Mouse (Mus musculus) heart, embryonic 16.5 days (tissue): ENCODE data around the gene Donson. TPM values are rescaled to one million over a fixed set of nuclear protein-coding genes. Genes with fewer than 3 reads are reported as not detected.

Source experiments
- ATAC-seq: fragments of 200-750 bp; cut with Nextera tagmentation; replicated peaks from 2 replicates; pipeline ENCODE4 v1.8.0; 2017; ENCODE audit warnings: moderate number of reproducible peaks; ENCODE audit not compliant: insufficient read depth, low FRiP score; ENCODE audit errors: extremely low read depth
- H3K27ac ChIP-seq: fragments of 300-500 bp; sonication (generic); 2 replicates; pipeline ENCODE4 v1.5.1; 2014; ENCODE audit warnings: mild to moderate bottlenecking, low read length, control low read depth, moderate library complexity
- H3K27me3 ChIP-seq: fragments of 300-500 bp; sonication (generic); 2 replicates; pipeline ENCODE4 v1.6.1; 2014; ENCODE audit warnings: low read length, mixed read lengths; ENCODE audit not compliant: control insufficient read depth, insufficient read depth
- H3K36me3 ChIP-seq: fragments of 300-500 bp; sonication (generic); 2 replicates; pipeline ENCODE4 v1.6.1; 2014; ENCODE audit not compliant: control insufficient read depth, insufficient read depth
- H3K4me1 ChIP-seq: fragments of 300-500 bp; sonication (generic); 2 replicates; pipeline ENCODE4 v1.6.1; 2014; ENCODE audit warnings: low read length, mixed read lengths; ENCODE audit not compliant: control insufficient read depth, insufficient read depth
- H3K4me2 ChIP-seq: fragments of 300-500 bp; sonication (generic); 2 replicates; pipeline ENCODE4 v1.6.1; 2014; ENCODE audit warnings: low read depth, mild to moderate bottlenecking, control low read depth, low read length
- H3K4me3 ChIP-seq: fragments of 300-500 bp; sonication (generic); 2 replicates; pipeline ENCODE4 v1.5.1; 2014; ENCODE audit warnings: mild to moderate bottlenecking, control low read depth, low read length
- H3K9ac ChIP-seq: fragments of 300-500 bp; sonication (generic); 2 replicates; pipeline ENCODE4 v1.6.1; 2014; ENCODE audit warnings: low read length, control low read depth
- H3K9me3 ChIP-seq: fragments of 300-500 bp; sonication (generic); replicated peaks from 2 replicates; pipeline ENCODE4 v1.6.1; 2016; ENCODE audit warnings: low read length; ENCODE audit not compliant: control insufficient read depth
- WGBS: fragments of 180-500 bp; shearing (Covaris S2); extraction: QIAGEN DNeasy Blood & Tissue Kit; methylation state at CpG from one replicate; pipeline ENCODE4 v1.1.7; 2014; 5-methylcytosine and 5-hydroxymethylcytosine counted together
- polyA plus RNA-seq: library from polyadenylated mRNA; unstranded; fragments of >200 nt; fragmentation: Nextera tagmentation; extraction: Ambion mirVana; gene quantifications from 2 replicates; pipeline ENCODE4 v1.2.1, GENCODE M21; 2015

The Donson gene
- polyA plus RNA-seq, 1 experiment from 2014 or later = 10.8 TPM

- Histone ChIP-seq H3K4me2 (no peak overlapping the region), H3K27me3 (no peaks in the 10 kb centered on the region), H3K4me1 (no peaks in the 10 kb centered on the region), H3K9me3 (no peaks in the 10 kb centered on the region), H3K4me3 (no peak overlapping the region), H3K36me3 (peaks cover 55% of the 10 kb centered on the region), H3K9ac (no peak overlapping the region), H3K27ac (no peak overlapping the region)
- WGBS = 95% methylated on average over 2 of the region's 2 CpGs
- no peak for ATAC-seq
Measured at GRCm38 (mm10) chr16:91639636-91640035, 48.9 kb downstream of the Donson start.

GRCm38 (mm10) chr16:91639161-91639560 lies 49.4 kb downstream of the Donson start:
- H3K4me2 ChIP-seq = no peak overlapping the region
- H3K9me3 ChIP-seq = no peaks in the 10 kb centered on the region
- no peak overlapping the region for H3K9ac ChIP-seq
- H3K27me3 ChIP-seq = no peaks in the 10 kb centered on the region
- H3K27ac ChIP-seq = no peak overlapping the region
- 91% methylated on average over 5 of the region's 5 CpGs for WGBS
- no peaks in the 10 kb centered on the region for H3K4me1 ChIP-seq
- peaks cover 55% of the 10 kb centered on the region for H3K36me3 ChIP-seq
- ATAC-seq = no peak
- no peak overlapping the region for H3K4me3 ChIP-seq

- peaks cover 59% of the 10 kb centered on the region for H3K36me3 ChIP-seq
- H3K27ac ChIP-seq = no peak overlapping the region
- no peak overlapping the region for H3K4me2 ChIP-seq
- H3K4me3 ChIP-seq = no peak overlapping the region
- 82% methylated on average over 12 of the region's 12 CpGs for WGBS
- ATAC-seq = no peak
- no peak overlapping the region for H3K9ac ChIP-seq
- H3K9me3 ChIP-seq = no peaks in the 10 kb centered on the region
- H3K27me3 ChIP-seq = no peaks in the 10 kb centered on the region
- no peaks in the 10 kb centered on the region for H3K4me1 ChIP-seq
Measured at GRCm38 (mm10) chr16:91633641-91634040, 54.9 kb downstream of the Donson start.

- no peaks in the 10 kb centered on the region for H3K27me3 ChIP-seq
- ATAC-seq = no peak
- H3K9ac ChIP-seq = no peak overlapping the region
- 96% methylated on average over 7 of the region's 7 CpGs for WGBS
- no peak overlapping the region for H3K4me2 ChIP-seq
- no peak overlapping the region for H3K4me3 ChIP-seq
- H3K36me3 ChIP-seq = peaks cover 56% of the 10 kb centered on the region
- H3K9me3 ChIP-seq = no peaks in the 10 kb centered on the region
- no peak overlapping the region for H3K27ac ChIP-seq
- no peaks in the 10 kb centered on the region for H3K4me1 ChIP-seq
Measured at GRCm38 (mm10) chr16:91632940-91633339, 55.6 kb downstream of the Donson start.

- H3K27me3 ChIP-seq = no peaks in the 10 kb centered on the region
- peaks cover 55% of the 10 kb centered on the region for H3K36me3 ChIP-seq
- H3K9me3 ChIP-seq = no peaks in the 10 kb centered on the region
- H3K4me1 ChIP-seq = no peaks in the 10 kb centered on the region
- H3K4me3 ChIP-seq = no peak overlapping the region
- ATAC-seq = no peak
- no peak overlapping the region for H3K9ac ChIP-seq
- 65% methylated on average over 5 of the region's 5 CpGs for WGBS
- no peak overlapping the region for H3K27ac ChIP-seq
- H3K4me2 ChIP-seq = no peak overlapping the region
Measured at GRCm38 (mm10) chr16:91632439-91632838, 56.1 kb downstream of the Donson start.

- ATAC-seq = no peak
- H3K36me3 ChIP-seq = peaks cover 43% of the 10 kb centered on the region
Measured at GRCm38 (mm10) chr16:91630584-91630983, 58.0 kb downstream of the Donson start.

GRCm38 (mm10) chr16:91629749-91630148 lies 58.8 kb downstream of the Donson start:
- Histone ChIP-seq H3K9ac (no peak overlapping the region), H3K4me3 (no peak overlapping the region), H3K27ac (no peak overlapping the region), H3K4me1 (no peaks in the 10 kb centered on the region), H3K36me3 (peaks cover 42% of the 10 kb centered on the region), H3K4me2 (no peak overlapping the region), H3K9me3 (no peaks in the 10 kb centered on the region), H3K27me3 (no peaks in the 10 kb centered on the region)
- ATAC-seq = no peak
- 89% methylated on average over 4 of the region's 4 CpGs for WGBS

More at GRCm38 (mm10) chr16:91630584-91630983, 58.0 kb downstream of the Donson start:
- no peaks in the 10 kb centered on the region for H3K4me1 ChIP-seq
- H3K9ac ChIP-seq = no peak overlapping the region
- H3K4me2 ChIP-seq = no peak overlapping the region
- H3K27me3 ChIP-seq = no peaks in the 10 kb centered on the region
- H3K4me3 ChIP-seq = no peak overlapping the region
- H3K9me3 ChIP-seq = no peaks in the 10 kb centered on the region
- 57% methylated on average over 1 of the region's 1 CpGs for WGBS
- H3K27ac ChIP-seq = no peak overlapping the region

- H3K4me3 ChIP-seq = no peak overlapping the region
- no peak for ATAC-seq
- H3K9me3 ChIP-seq = no peaks in the 10 kb centered on the region
- no peak overlapping the region for H3K27ac ChIP-seq
- H3K27me3 ChIP-seq = no peaks in the 10 kb centered on the region
- no peak overlapping the region for H3K4me2 ChIP-seq
- H3K9ac ChIP-seq = no peak overlapping the region
- 94% methylated on average over 3 of the region's 3 CpGs for WGBS
- H3K36me3 ChIP-seq = peaks cover 42% of the 10 kb centered on the region
- H3K4me1 ChIP-seq = no peaks in the 10 kb centered on the region
Measured at GRCm38 (mm10) chr16:91628673-91629072, 59.9 kb downstream of the Donson start.

GRCm38 (mm10) chr16:91627831-91628230 lies 60.7 kb downstream of the Donson start:
- no peaks in the 10 kb centered on the region for H3K27me3 ChIP-seq
- no peak overlapping the region for H3K9ac ChIP-seq
- no peak overlapping the region for H3K4me3 ChIP-seq
- H3K4me1 ChIP-seq = no peaks in the 10 kb centered on the region
- H3K9me3 ChIP-seq = no peaks in the 10 kb centered on the region
- H3K4me2 ChIP-seq = no peak overlapping the region
- no peak for ATAC-seq
- 76% methylated on average over 7 of the region's 7 CpGs for WGBS
- peaks cover 42% of the 10 kb centered on the region for H3K36me3 ChIP-seq
- H3K27ac ChIP-seq = no peak overlapping the region
